Mouse (Mus musculus): ENCODE results near the gene Slc26a11.

GRCm38 (mm10) chr11:119325068-119325467, 30.3 kb upstream of the Slc26a11 start:
- TF ChIP-seq CTCF (IDR thresholded peaks at IDR 0.05; ENCODE audit: extremely low read depth, insufficient read depth, low read length) (no peak), POLR2A (IDR thresholded peaks at IDR 0.05; ENCODE audit: extremely low read depth, insufficient read depth, low read length) (no peak)

All from cortical plate, adult 2 months (tissue).